Mouse (Mus musculus): ENCODE data around the gene Farsb. TPM values are rescaled to one million over a fixed set of nuclear protein-coding genes. Genes with fewer than 3 reads are reported as not detected.

The Farsb gene
- polyA plus RNA-seq, 1 experiment = 40.1 TPM

- Histone ChIP-seq H3K4me3 (ENCODE audit: insufficient read depth, low read length) (no peak overlapping the region), H3K27ac (ENCODE audit: insufficient read depth, low read depth, low read length) (no peak overlapping the region), H3K4me1 (ENCODE audit: control insufficient read depth, insufficient read depth, low read length) (no peaks in the 10 kb centered on the region)
- TF ChIP-seq POLR2A (IDR thresholded peaks at IDR 0.05; ENCODE audit: borderline replicate concordance, low read depth, low read length) = no peak
- TF ChIP-seq CTCF (IDR thresholded peaks at IDR 0.05; ENCODE audit: low read depth, low read length) = no peak
Measured at GRCm38 (mm10) chr1:78372316-78372715, 116.4 kb downstream of the Farsb start.

GRCm38 (mm10) chr1:78371569-78372236 lies 117.0 kb downstream of the Farsb start:
- no peak for TF ChIP-seq CTCF (IDR thresholded peaks at IDR 0.05; ENCODE audit: low read depth, low read length)
- no peak for TF ChIP-seq POLR2A (IDR thresholded peaks at IDR 0.05; ENCODE audit: borderline replicate concordance, low read depth, low read length)
- Histone ChIP-seq H3K4me3 (ENCODE audit: insufficient read depth, low read length) (no peak overlapping the region), H3K4me1 (ENCODE audit: control insufficient read depth, insufficient read depth, low read length) (no peaks in the 10 kb centered on the region), H3K27ac (ENCODE audit: insufficient read depth, low read depth, low read length) (no peak overlapping the region)

GRCm38 (mm10) chr1:78370121-78370520 lies 118.6 kb downstream of the Farsb start:
- no peaks in the 10 kb centered on the region for H3K4me1 ChIP-seq (ENCODE audit: control insufficient read depth, insufficient read depth, low read length)
- H3K27ac ChIP-seq (ENCODE audit: insufficient read depth, low read depth, low read length) = no peak overlapping the region
- TF ChIP-seq POLR2A (IDR thresholded peaks at IDR 0.05; ENCODE audit: borderline replicate concordance, low read depth, low read length) = no peak
- no peak for TF ChIP-seq CTCF (IDR thresholded peaks at IDR 0.05; ENCODE audit: low read depth, low read length)
- no peak overlapping the region for H3K4me3 ChIP-seq (ENCODE audit: insufficient read depth, low read length)

Other genes with a start within 250 kb of the Farsb start
- gene Sgpp2, start 178.6 kb downstream of the Farsb start, polyA plus RNA-seq (2012; ENCODE audit: insufficient read depth, insufficient read length, missing spikeins) = not detected in 2 replicates
- not detected in 2 replicates for gene Mogat1, start 22.1 kb upstream of the Farsb start, polyA plus RNA-seq (2012; ENCODE audit: insufficient read depth, insufficient read length, missing spikeins)
- not detected in 2 replicates for gene BC035947, start 23.3 kb upstream of the Farsb start, polyA plus RNA-seq (2012; ENCODE audit: insufficient read depth, insufficient read length, missing spikeins)
- gene Acsl3, start 168.9 kb upstream of the Farsb start, polyA plus RNA-seq (2012; ENCODE audit: insufficient read depth, insufficient read length, missing spikeins) = 11.4 and 13.9 TPM in 2 replicates
- gene Utp14b, start 169.1 kb upstream of the Farsb start, polyA plus RNA-seq (2012; ENCODE audit: insufficient read depth, insufficient read length, missing spikeins) = 4.3 and 4.5 TPM in 2 replicates

Measured in bone marrow macrophage, adult 2 months (primary cell).